Comparison of ENCODE assay signal across 9 mouse cellular contexts in genomic region chr1:187910718-187911117, GRCm38 (mm10).
DNase-seq lines count a peak whose midpoint lies in the region; ATAC-seq lines count a peak whose summit lies in the region.
"Had no signal": no experiment of that assay in that cellular context is flagged by ENCODE, and none has a peak within 500 bp of the region (broad histone marks: within the 10 kb centered on the region; RNA-seq: fewer than 3 reads in every experiment).

No protein-coding gene starts in this region.

- DNase-seq in layer of hippocampus, adult 8-10 months (ENCODE audit: low spot score in 2 of 2): peak; percentile 4 to 7
- DNase-seq in layer of hippocampus, postnatal 36 days: no peak
- DNase-seq in frontal cortex, postnatal 36 days (ENCODE audit: low spot score in 2 of 2): peak; percentile 21 to 26
- peak; percentile 40 to 51 for DNase-seq in heart, postnatal 36 days
- DNase-seq in skeletal muscle tissue, adult 2 months (ENCODE audit: low read depth, low spot score): peak; percentile 12
- DNase-seq in forebrain, embryonic 14.5 days (ENCODE audit: low spot score): no peak
- DNase-seq: kidney, postnatal 36 days had no signal

- intact Hi-C loops in heart, postnatal 36 days (cut with DNase I): no loop called here

- H3K9me3 ChIP-seq in forebrain, embryonic 14.5 days (replicated peaks; ENCODE audit: control insufficient read depth, low read length): no peaks in the 10 kb centered on the region
- no peaks in the 10 kb centered on the region for H3K9me3 ChIP-seq in kidney, embryonic 15.5 days (replicated peaks)

- H3K4me1 ChIP-seq in forebrain, embryonic 14.5 days (ENCODE audit: control insufficient read depth, insufficient read depth, low read length): no peaks in the 10 kb centered on the region; the same call in 1 of the 2 replicates
- H3K4me1 ChIP-seq in kidney, embryonic 15.5 days: peaks cover 16% of the 10 kb centered on the region

- ATAC-seq in megakaryocyte-erythroid progenitor cell, adult 5-6 weeks (replicated peaks; ENCODE audit: low FRiP score, low TSS enrichment, poor library complexity, severe bottlenecking): no peak
- ATAC-seq in forebrain, embryonic 14.5 days: no peak
- ATAC-seq in kidney, embryonic 15.5 days (replicated peaks; ENCODE audit: low FRiP score): no peak

- H3K27ac ChIP-seq in forebrain, embryonic 14.5 days (ENCODE audit: low read depth, low read length): no peak overlapping the region
- no peak overlapping the region for H3K27ac ChIP-seq in kidney, embryonic 15.5 days

- no peaks in the 10 kb centered on the region for H3K27me3 ChIP-seq in forebrain, embryonic 14.5 days (replicated peaks; ENCODE audit: control insufficient read depth, insufficient read depth, low read length)
- H3K27me3 ChIP-seq in kidney, embryonic 15.5 days: no peaks in the 10 kb centered on the region

- no peak overlapping the region for H3K4me3 ChIP-seq in forebrain, embryonic 14.5 days (ENCODE audit: low read depth, low read length)
- no peak overlapping the region for H3K4me3 ChIP-seq in kidney, embryonic 15.5 days (replicated peaks)

- 92% methylated on average over 7 of the region's 7 CpGs for WGBS in forebrain, embryonic 14.5 days
- 83% methylated on average over 7 of the region's 7 CpGs for WGBS in kidney, embryonic 15.5 days

- H3K36me3 ChIP-seq in forebrain, embryonic 14.5 days (ENCODE audit: control insufficient read depth, insufficient read depth, low read length): no peaks in the 10 kb centered on the region
- H3K36me3 ChIP-seq in kidney, embryonic 15.5 days: no peaks in the 10 kb centered on the region

- H3K9ac ChIP-seq in forebrain, embryonic 14.5 days (ENCODE audit: low read length): no peak overlapping the region
- H3K9ac ChIP-seq in kidney, embryonic 15.5 days: no peak overlapping the region

- H3K4me2 ChIP-seq in forebrain, embryonic 14.5 days (ENCODE audit: low read length): no peak overlapping the region
- H3K4me2 ChIP-seq in kidney, embryonic 15.5 days: no peak overlapping the region

Comparison
In these comparisons a context has a peak if more than half of its experiments do, and no peak if none do; other contexts are left out.
1. DNase-seq: peak in layer of hippocampus, adult 8-10 months (2 of 2), frontal cortex, postnatal 36 days (2 of 2), heart, postnatal 36 days (2 of 2) and skeletal muscle tissue, adult 2 months (single experiment); none in layer of hippocampus, postnatal 36 days (0 of 2) and forebrain, embryonic 14.5 days (single experiment).